Mouse (Mus musculus) kidney, adult 18-20 months (tissue): ENCODE measurements around the gene Ifitm1.
"Not testable (repeated sequence)": the region's sequence is repeated elsewhere in the genome, so short reads cannot be mapped to it uniquely, and the experiment has no call there.

Experiments
- DNase-seq: peaks from one replicate; pipeline ENCODE4 v3.0.0; 2021

The Ifitm1 gene

DNA sequence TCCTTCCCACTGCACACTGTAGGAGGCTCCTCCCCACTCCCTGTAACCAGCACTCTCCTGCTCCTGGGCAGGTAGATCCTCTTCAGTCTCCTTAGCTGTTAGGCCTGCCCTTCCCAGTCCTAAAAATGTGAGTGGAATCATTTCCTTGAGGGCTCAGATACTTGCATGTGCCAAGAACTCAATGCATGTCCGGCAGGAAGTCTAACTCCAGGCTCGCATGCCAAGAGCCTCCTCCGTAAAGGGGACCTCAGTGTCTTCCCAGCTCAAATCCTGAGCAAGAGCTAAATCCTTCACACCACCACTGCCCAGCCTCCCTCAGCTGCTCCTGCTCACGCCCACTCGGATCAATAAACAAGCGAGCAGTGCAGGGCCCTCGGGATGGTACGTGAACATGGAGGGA, 16.0 kb upstream of the Ifitm1 start:
- peak; percentile 36 for DNase-seq

DNA sequence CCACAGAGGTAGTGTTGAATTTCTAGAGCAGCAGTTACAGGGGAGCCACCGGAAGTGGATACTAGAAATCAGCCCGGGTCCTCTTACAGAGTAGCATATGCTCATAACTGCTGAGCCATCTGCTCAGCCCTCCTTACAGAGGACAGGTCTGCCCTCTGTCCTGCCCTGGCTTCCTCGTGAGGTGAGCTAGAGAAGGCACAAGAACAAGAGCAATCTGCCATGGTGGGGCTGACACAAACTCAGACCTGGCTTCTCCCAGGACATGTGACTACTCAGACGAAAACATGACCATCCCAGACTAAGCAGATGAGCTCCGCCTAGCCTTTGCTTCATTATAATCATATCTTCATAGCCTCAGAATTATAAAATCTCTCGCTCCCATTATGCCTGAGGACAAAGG, 15.3 kb upstream of the Ifitm1 start:
- no peak for DNase-seq

DNA sequence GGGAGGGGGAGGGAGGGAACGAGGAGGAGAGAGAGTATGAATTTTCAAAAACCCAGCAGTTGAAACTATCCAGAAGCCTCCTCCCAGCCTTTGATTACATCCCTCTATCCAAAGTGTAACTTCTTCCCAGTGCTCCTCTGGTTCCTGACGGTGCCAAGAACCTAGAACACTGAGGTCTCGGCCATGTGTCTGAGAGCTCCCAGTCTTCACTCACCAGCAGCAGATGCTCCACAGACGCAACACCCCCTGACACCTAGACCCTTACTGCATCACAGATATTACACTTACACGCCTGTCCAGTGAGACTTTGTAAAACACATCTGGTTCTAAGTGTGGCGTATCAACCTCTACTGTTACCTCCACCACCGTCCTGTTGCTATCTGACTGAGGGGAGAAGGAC, 14.6 kb upstream of the Ifitm1 start:
- no peak for DNase-seq

- DNase-seq, result no peak
Measured at GRCm38 (mm10) chr7:140953133-140953532, 13.9 kb upstream of the Ifitm1 start.

DNA sequence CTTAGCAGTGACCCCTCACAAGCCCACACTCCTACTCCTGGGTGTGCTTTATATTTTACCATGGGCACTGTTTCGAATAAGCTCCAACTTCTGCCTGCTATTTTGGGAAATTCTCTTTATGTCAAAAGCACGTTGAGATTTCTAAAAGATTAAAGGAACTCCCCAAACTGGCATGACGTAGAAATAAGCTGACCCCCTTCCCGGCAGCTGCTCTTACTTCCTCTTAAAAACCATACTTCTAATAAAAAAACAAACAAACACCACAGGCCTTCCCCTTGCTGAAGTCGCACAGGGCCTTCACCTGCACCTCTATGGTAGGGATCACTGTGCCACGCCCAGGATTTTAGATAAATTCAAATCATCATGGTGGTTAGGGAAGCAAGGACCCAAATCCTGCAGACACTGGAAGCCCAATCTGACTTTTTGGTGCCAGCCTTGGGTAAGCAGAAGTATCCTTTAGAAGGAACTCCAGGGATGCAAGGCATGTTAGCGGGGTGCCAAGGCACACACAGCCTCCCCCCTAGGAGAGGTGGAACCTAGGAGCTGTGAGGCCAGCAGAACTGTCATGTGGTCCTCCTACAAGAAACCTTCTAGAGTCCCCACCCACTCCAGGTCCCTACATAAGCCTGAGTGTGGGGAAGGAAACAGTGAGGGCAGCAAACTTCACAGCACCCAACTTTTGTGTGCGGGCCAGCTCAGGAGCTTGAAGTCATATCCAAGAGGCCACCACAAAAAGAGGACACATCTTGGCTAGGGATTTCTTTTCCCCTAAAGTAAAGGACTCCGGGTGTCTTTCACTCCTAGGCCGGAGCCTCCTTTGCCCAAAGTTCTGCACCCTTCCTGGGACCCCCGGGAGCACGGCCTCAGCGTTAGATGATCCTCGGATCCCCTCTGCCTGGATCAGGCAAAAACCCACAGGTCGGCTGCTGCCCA, 13.0 kb upstream of the Ifitm1 start:
- no peak for DNase-seq

- DNase-seq, result no peak
Measured at GRCm38 (mm10) chr7:140954733-140955071, 12.3 kb upstream of the Ifitm1 start.

GRCm38 (mm10) chr7:140955342-140955741, 11.7 kb upstream of the Ifitm1 start:
- no peak for DNase-seq

- peak; percentile 77 for DNase-seq
Measured at GRCm38 (mm10) chr7:140955758-140956555, 11.1 kb upstream of the Ifitm1 start, which contains the start of the genes Gm45717 and Ifitm2. Gene Gm45717, minus strand, starts transcription at chr7:140955937. Gene Ifitm2, minus strand, starts transcription at chr7:140955987.

DNA sequence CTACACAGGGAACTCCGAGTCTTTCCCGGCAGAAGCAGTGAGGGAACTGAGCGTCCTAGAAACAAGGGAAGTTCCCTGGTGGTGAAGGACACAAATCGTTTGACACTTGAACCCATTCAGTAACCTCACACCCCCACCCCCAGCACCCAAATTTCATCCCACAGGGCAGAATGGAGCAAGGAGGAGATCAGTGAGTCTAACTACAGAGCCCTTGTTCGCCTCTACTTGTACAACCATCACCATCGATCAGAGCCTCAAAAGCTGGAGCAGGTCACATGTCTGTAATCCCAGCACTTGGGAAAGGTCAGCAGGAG, 10.5 kb upstream of the Ifitm1 start:
- no peak for DNase-seq

GRCm38 (mm10) chr7:140959181-140959901, 7.7 kb upstream of the Ifitm1 start:
- peak; percentile 74 for DNase-seq

DNA sequence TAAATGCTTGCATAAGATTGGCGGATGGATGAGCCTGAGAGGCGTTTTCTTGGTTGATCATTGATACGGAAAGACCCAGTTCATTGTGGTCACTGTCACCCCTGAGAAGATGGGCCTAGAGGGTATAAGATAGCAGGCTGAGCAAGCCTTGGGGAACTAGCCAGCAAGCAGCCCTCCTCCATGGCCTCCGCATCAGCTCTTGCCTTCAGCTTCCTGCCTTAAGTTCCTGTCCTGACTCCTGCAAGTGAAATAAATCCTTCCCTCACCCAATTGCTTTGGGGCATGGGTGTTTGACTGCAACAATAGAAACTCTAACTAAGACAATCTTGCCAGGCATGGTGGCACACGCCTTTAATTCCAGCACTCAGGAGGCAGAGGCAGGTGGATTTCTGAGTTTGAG, 7.0 kb upstream of the Ifitm1 start:
- no peak for DNase-seq

GRCm38 (mm10) chr7:140961416-140961815, 5.6 kb upstream of the Ifitm1 start:
- DNase-seq, result no peak

GRCm38 (mm10) chr7:140962733-140963132, 4.3 kb upstream of the Ifitm1 start:
- no peak for DNase-seq

DNA sequence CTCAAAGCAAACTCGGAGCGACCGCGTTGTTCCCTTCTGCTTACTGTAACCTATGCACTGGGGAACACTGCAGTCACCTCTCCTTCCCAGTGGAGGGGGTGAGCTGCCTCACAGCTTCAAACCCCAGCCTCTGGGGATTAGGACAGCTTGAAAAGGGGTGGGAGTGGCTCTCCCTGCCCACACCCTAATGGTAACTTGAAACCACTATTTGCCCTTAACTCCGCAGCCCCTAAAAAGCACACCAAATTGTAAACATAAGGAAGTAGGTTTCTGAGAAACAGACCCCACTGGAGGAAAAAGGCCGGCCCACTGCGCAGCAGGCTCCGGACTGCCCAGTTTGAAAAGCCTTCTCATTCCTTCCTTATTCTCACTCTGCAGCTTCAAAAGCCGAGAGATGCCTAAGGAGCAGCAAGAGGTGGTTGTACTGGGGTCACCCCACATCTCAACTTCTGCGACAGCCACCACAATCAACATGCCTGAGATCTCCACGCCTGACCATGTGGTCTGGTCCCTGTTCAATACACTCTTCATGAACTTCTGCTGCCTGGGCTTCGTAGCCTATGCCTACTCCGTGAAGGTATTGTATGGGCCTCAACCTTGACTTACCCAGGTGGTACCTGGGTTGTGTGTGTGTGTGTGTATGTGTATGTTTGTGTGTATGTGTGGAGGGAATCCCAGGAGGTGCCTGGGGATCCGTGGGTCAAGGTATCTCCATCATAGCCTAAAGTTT, 1.0 kb downstream of the Ifitm1 start:
- DNase-seq, result no peak

DNA sequence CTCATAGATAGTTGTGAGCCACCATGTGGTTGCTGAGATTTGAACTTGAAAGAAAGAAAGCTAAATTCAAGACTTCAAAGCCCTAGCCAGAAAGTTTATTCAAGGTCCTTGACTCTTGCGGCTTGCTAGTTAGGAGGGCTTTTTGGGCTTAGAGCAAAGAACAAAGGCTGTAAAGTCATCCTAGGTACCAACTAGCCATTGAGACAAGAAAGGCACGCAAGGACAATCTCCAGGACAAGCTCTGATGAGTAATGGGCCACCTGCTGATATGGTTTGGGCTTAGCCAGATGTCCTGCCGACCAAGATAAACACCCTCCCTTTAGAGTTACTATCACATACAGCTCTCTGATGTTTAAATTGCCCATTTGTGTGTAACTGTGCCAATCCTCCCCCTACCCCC, 1.7 kb downstream of the Ifitm1 start:
- DNase-seq, result not testable (repeated sequence)

DNA sequence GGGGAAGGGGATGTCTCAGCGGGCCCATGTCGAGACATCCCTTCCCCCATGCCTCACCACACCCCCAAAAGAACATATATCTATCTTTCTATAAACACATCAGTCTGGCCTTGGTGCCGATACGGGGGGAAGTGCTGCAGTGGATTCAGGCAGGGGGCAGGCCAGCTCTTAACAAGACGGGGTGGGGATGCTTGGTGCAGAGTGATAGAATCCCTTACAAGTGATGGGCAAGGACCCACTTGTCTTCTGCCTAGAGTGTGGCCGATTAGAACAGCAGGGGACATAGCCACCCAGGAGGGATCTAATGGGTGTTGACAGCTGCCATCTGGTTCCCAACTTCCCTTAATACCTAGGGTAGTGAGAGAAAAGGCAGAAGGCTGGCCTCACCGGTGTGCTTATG, 3.9 kb downstream of the Ifitm1 start:
- no peak for DNase-seq

DNA sequence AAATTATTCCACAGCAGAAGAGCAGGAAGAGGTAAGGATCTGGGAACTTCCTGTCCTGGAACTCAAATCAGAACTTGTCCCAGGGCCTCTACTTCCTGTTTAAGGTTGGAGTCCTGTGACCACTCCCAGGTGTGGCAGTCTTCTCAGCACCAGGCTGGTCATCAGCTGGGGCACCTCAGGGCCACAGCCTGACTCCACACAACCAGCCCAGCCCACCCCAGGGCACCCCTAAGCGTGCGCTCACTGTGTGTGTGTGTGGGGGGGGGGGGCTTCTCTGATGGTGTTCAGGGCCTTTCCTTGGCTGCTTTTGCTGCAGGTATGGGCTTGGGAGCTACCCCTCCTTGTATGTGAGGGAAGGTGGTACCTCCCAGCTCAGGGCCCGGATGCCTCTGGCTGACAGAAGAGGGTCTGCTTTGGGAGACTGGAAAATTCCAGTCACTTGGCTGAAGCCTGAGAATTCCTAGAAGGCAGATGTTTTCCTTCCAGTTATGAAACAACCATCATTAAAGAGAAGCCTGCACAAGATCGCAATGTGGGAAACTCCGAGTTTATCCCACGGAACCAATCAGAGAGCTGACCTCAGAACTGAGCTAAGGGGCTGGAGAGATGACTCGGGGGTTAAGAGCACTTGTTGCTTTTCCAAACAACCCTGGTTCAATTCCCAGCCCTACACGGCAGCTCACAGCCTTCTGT, 4.6 kb downstream of the Ifitm1 start:
- DNase-seq, result no peak

- no peak for DNase-seq
Measured at GRCm38 (mm10) chr7:140973396-140974165, 6.6 kb downstream of the Ifitm1 start.

DNA sequence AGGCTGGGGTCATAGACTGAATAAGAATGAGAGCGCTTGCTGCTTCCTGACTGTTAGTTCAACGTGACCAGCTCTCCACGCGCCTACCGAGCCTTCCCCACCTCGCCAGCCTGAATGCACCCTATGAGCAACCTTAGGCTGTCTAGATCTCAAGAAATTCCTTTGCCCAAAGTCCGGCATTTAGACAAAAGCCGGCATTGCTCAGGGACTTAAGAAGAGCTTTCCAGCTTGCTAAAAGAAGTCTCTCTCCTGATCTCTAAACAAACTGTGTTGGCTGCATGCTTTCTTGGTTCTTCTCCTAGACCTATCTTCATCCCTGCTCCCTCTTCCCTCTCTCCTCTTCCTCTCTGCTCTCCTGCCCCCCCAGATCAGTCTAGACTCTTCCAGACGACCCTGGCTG, 7.9 kb downstream of the Ifitm1 start:
- DNase-seq, result no peak

GRCm38 (mm10) chr7:140975465-140975864, 8.4 kb downstream of the Ifitm1 start:
- DNase-seq, result no peak

- not testable (repeated sequence) for DNase-seq
Measured at GRCm38 (mm10) chr7:140976720-140977119, 9.7 kb downstream of the Ifitm1 start.
